Mouse (Mus musculus) spleen, adult 2 months (tissue): ENCODE results near the gene Ptprr.

Experiments used
- CTCF ChIP-seq: fragments of 200-500 bp; IDR thresholded peaks from 2 replicates; pipeline ENCODE4 v1.5.1; 2011; ENCODE audit warnings: mild to moderate bottlenecking, inconsistent platforms; ENCODE audit not compliant: insufficient read depth, insufficient read length, insufficient replicate concordance; ENCODE audit errors: extremely low read depth
- POLR2A ChIP-seq: fragments of 200-500 bp; IDR thresholded peaks from 2 replicates; pipeline ENCODE4 v1.6.1; 2011; ENCODE audit warnings: low read depth, low read length, inconsistent platforms

DNA sequence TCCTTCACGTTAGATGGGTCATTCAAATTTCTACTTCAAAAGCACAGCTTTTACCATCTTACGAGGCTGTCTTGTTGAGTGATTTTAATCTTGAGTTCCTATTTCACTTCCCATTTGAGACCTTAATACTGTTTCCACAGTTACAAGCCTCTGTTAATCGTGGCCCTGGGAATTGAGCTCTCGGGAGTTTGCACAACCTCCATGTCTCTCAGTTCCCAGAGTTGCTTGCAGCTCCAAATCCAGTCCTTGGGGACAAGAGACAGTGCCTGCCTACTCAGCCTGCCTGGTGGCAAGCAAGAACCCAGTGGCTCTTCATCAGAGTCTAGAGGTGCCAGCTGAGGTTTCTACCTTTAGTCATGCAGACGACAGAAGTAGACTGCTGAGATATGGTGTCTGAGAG lies 136.7 kb downstream of the Ptprr start:
- TF ChIP-seq CTCF (no peak), POLR2A (no peak)
